Mouse (Mus musculus) G1E (cell line): ENCODE results near the gene Nfatc2ip. TPM values are rescaled to one million over a fixed set of nuclear protein-coding genes. Genes with fewer than 3 reads are reported as not detected.

ENCODE experiments used
- ATAC-seq: 2 replicates; pipeline ENCODE4 v1.8.0; 2016; ENCODE audit warnings: mild to moderate bottlenecking; ENCODE audit not compliant: insufficient number of reproducible peaks, poor library complexity, low FRiP score, severe bottlenecking; ENCODE audit errors: extremely low read depth
- DNase-seq: peaks from one replicate; pipeline ENCODE4 v3.0.0; 2012; ENCODE audit warnings: low spot score
- H3K27me3 ChIP-seq: 2 replicates; pipeline ENCODE4 v1.6.1; 2012; ENCODE audit warnings: mild to moderate bottlenecking, low read length, inconsistent platforms; ENCODE audit not compliant: insufficient read depth
- H3K36me3 ChIP-seq: replicated peaks from 2 replicates; pipeline ENCODE3; 2012; ENCODE audit warnings: mild to moderate bottlenecking, inconsistent platforms
- H3K4me1 ChIP-seq: 2 replicates; pipeline ENCODE4 v1.6.1; 2012; ENCODE audit warnings: low read depth, low read length, inconsistent platforms, mixed read lengths; ENCODE audit not compliant: insufficient read depth
- H3K4me3 ChIP-seq: 2 replicates; pipeline ENCODE4 v1.5.1; 2012; ENCODE audit warnings: low read depth, mild to moderate bottlenecking, inconsistent platforms, low read length, moderate library complexity, mixed read lengths
- H3K9me3 ChIP-seq: replicated peaks from 2 replicates; pipeline ENCODE4 v1.6.1; 2012; ENCODE audit warnings: inconsistent platforms
- CTCF ChIP-seq: IDR thresholded peaks from 2 replicates; pipeline ENCODE4 v1.5.1; 2012; ENCODE audit warnings: low read depth, low read length, inconsistent platforms, mixed read lengths
- GATA1 ChIP-seq: IDR thresholded peaks from 2 replicates; pipeline ENCODE4 v1.6.1; 2012; ENCODE audit warnings: borderline replicate concordance, low read length, inconsistent platforms, mixed read lengths
- GATA2 ChIP-seq: IDR thresholded peaks from 2 replicates; pipeline ENCODE4 v1.6.1; 2012; ENCODE audit warnings: low read depth, low read length, inconsistent platforms, borderline replicate concordance
- POLR2AphosphoS5 ChIP-seq: IDR thresholded peaks from 2 replicates; pipeline ENCODE4 v1.6.1; 2012; ENCODE audit warnings: low read depth, low read length, inconsistent platforms; ENCODE audit not compliant: insufficient replicate concordance
- TAL1 ChIP-seq: conservative IDR thresholded peaks from 2 replicates; pipeline ENCODE4 v1.6.1; 2012; ENCODE audit warnings: low read depth, low read length, inconsistent platforms, mixed read lengths
- polyA plus RNA-seq: library from polyadenylated mRNA; stranded (reverse); fragments of >175 nt; gene quantifications from 2 replicates; pipeline ENCODE4 v1.2.3, GENCODE M21; 2012
- total RNA-seq, 2 experiments: library from RNA; stranded (forward) in 1 of 2; stranded (reverse) in 1 of 2; fragments of 200-1000 nt in 1 of 2; fragments of >200 nt in 1 of 2; fragmentation: Nextera tagmentation in 1 of 2; gene quantifications; 2 replicates each; pipeline ENCODE4 v1.2.3; 2014 to 2017

Nfatc2ip gene
- total and polyA plus RNA-seq, 3 experiments, result 5.0 to 22.0 (median 16.8) TPM

- Histone ChIP-seq H3K9me3 (no peaks in the 10 kb centered on the region), H3K27me3 (peaks cover 7% of the 10 kb centered on the region), H3K36me3 (no peaks in the 10 kb centered on the region), H3K4me1 (peaks cover 63% of the 10 kb centered on the region), H3K4me3 (no peak overlapping the region; the same call in 1 of the 2 replicates)
- no peak for DNase-seq
- ATAC-seq, result no peak
- no peak for TF ChIP-seq POLR2AphosphoS5
- TF ChIP-seq TAL1, result no peak
- TF ChIP-seq GATA1, result no peak
- no peak for TF ChIP-seq GATA2
- no peak for TF ChIP-seq CTCF
These were observed 41.6 kb downstream of the Nfatc2ip start for GRCm38 (mm10) chr7:126354738-126355614.

- H3K9me3 ChIP-seq, result no peaks in the 10 kb centered on the region
- peaks cover 11% of the 10 kb centered on the region for H3K27me3 ChIP-seq
- ATAC-seq (no peak), DNase-seq (no peak)
- H3K4me1 ChIP-seq, result peaks cover 61% of the 10 kb centered on the region
- H3K4me3 ChIP-seq, result no peak overlapping the region
- TF ChIP-seq GATA2 (no peak), CTCF (no peak), POLR2AphosphoS5 (no peak), GATA1 (no peak), TAL1 (no peak)
- no peaks in the 10 kb centered on the region for H3K36me3 ChIP-seq
These were observed 42.6 kb downstream of the Nfatc2ip start for GRCm38 (mm10) chr7:126353994-126354365.

GRCm38 (mm10) chr7:126353251-126353993 lies 43.1 kb downstream of the Nfatc2ip start:
- DNase-seq, result no peak
- H3K4me3 ChIP-seq, result no peak overlapping the region

GRCm38 (mm10) chr7:126351419-126351951 lies 45.1 kb downstream of the Nfatc2ip start:
- Histone ChIP-seq H3K9me3 (no peaks in the 10 kb centered on the region), H3K27me3 (peaks cover 29% of the 10 kb centered on the region)

More at GRCm38 (mm10) chr7:126353251-126353993, 43.1 kb downstream of the Nfatc2ip start:
- TF ChIP-seq POLR2AphosphoS5 (no peak), CTCF (no peak), GATA2 (no peak), GATA1 (no peak), TAL1 (no peak)
- Histone ChIP-seq H3K36me3 (no peaks in the 10 kb centered on the region), H3K9me3 (no peaks in the 10 kb centered on the region), H3K4me1 (peaks cover 61% of the 10 kb centered on the region), H3K27me3 (peaks cover 16% of the 10 kb centered on the region)
- ATAC-seq, result no peak

GRCm38 (mm10) chr7:126350748-126351418 lies 45.7 kb downstream of the Nfatc2ip start:
- ATAC-seq (no peak), DNase-seq (no peak)
- peaks cover 34% of the 10 kb centered on the region for H3K27me3 ChIP-seq
- H3K9me3 ChIP-seq, result no peaks in the 10 kb centered on the region
- H3K4me1 ChIP-seq, result peaks cover 40% of the 10 kb centered on the region
- H3K36me3 ChIP-seq, result no peaks in the 10 kb centered on the region
- H3K4me3 ChIP-seq, result no peak overlapping the region
- no peak for TF ChIP-seq POLR2AphosphoS5
- TF ChIP-seq GATA1, result no peak
- TF ChIP-seq TAL1, result no peak
- TF ChIP-seq GATA2, result no peak

More at GRCm38 (mm10) chr7:126351419-126351951, 45.1 kb downstream of the Nfatc2ip start:
- H3K36me3 ChIP-seq, result no peaks in the 10 kb centered on the region
- ATAC-seq (no peak), DNase-seq (no peak)
- H3K4me3 ChIP-seq, result no peak overlapping the region
- peaks cover 46% of the 10 kb centered on the region for H3K4me1 ChIP-seq
- TF ChIP-seq GATA2, result no peak
- TF ChIP-seq GATA1, result no peak
- no peak for TF ChIP-seq TAL1
- no peak for TF ChIP-seq POLR2AphosphoS5
- TF ChIP-seq CTCF, result no peak

- ATAC-seq (no peak), DNase-seq (no peak)
- TF ChIP-seq GATA1 (no peak), POLR2AphosphoS5 (no peak), CTCF (no peak), TAL1 (no peak), GATA2 (no peak)
- H3K9me3 ChIP-seq, result no peaks in the 10 kb centered on the region
- H3K4me3 ChIP-seq, result no peak overlapping the region
- peaks cover 19% of the 10 kb centered on the region for H3K4me1 ChIP-seq
- no peaks in the 10 kb centered on the region for H3K36me3 ChIP-seq
- peaks cover 45% of the 10 kb centered on the region for H3K27me3 ChIP-seq
These were observed 48.2 kb downstream of the Nfatc2ip start for GRCm38 (mm10) chr7:126348293-126348692.
